Mouse (Mus musculus): ENCODE data around the gene Lcn6.

GRCm38 (mm10) chr2:25660279-25660678 lies 16.3 kb upstream of the Lcn6 start:
- TF ChIP-seq CTCF (IDR thresholded peaks at IDR 0.05; ENCODE audit: low read depth) = no peak
- TF ChIP-seq EP300 (IDR thresholded peaks at IDR 0.05; ENCODE audit: low read depth) = no peak
